Mouse (Mus musculus): ENCODE data around the gene Dct. TPM values are rescaled to one million over a fixed set of nuclear protein-coding genes. Genes with fewer than 3 reads are reported as not detected.
A peak's percentile ranks its signal among the peaks of the same experiment; 100 is the strongest.

Dct gene
- polyA plus RNA-seq, 1 experiment from 2014 or later = 0.84 TPM

GRCm38 (mm10) chr14:118040550-118041250 lies 11.3 kb downstream of the Dct start:
- ATAC-seq (ENCODE audit: low FRiP score) = no peak
- H3K4me1 ChIP-seq = no peaks in the 10 kb centered on the region
- no peaks in the 10 kb centered on the region for H3K36me3 ChIP-seq
- H3K4me2 ChIP-seq = no peak overlapping the region
- no peak overlapping the region for H3K4me3 ChIP-seq (replicated peaks)
- no peak overlapping the region for H3K27ac ChIP-seq (replicated peaks)
- 0 out of 2 replicates have a peak, but pooled peaks cover 4% of the 10 kb centered on the region for H3K27me3 ChIP-seq (replicated peaks)
- WGBS = 64% methylated on average over 7 of the region's 7 CpGs
- no peak overlapping the region for H3K9ac ChIP-seq (replicated peaks)
- no peaks in the 10 kb centered on the region for H3K9me3 ChIP-seq (replicated peaks)

- H3K9me3 ChIP-seq (replicated peaks) = no peaks in the 10 kb centered on the region
- H3K27ac ChIP-seq (replicated peaks) = no peak overlapping the region
- ATAC-seq (ENCODE audit: low FRiP score) = no peak
- H3K4me2 ChIP-seq = no peak overlapping the region
- H3K27me3 ChIP-seq (replicated peaks) = no peaks in the 10 kb centered on the region
- no peaks in the 10 kb centered on the region for H3K4me1 ChIP-seq
- 94% methylated on average over 3 of the region's 3 CpGs for WGBS
- H3K4me3 ChIP-seq (replicated peaks) = no peak overlapping the region
- H3K36me3 ChIP-seq = no peaks in the 10 kb centered on the region
- no peak overlapping the region for H3K9ac ChIP-seq (replicated peaks)
Observed at GRCm38 (mm10) chr14:118039074-118039473, 13.0 kb downstream of the Dct start.

- Histone ChIP-seq H3K4me3 (replicated peaks) (no peak overlapping the region), H3K27ac (replicated peaks) (no peak overlapping the region), H3K36me3 (no peaks in the 10 kb centered on the region), H3K9ac (replicated peaks) (no peak overlapping the region), H3K4me2 (no peak overlapping the region), H3K4me1 (peaks cover 2% of the 10 kb centered on the region), H3K27me3 (replicated peaks) (no peaks in the 10 kb centered on the region), H3K9me3 (replicated peaks) (peaks cover 26% of the 10 kb centered on the region)
- 96% methylated on average over 3 of the region's 3 CpGs for WGBS
- ATAC-seq (ENCODE audit: low FRiP score) = no peak
Observed at GRCm38 (mm10) chr14:118027564-118027963, 24.5 kb downstream of the Dct start.

- H3K4me2 ChIP-seq = peak overlapping the region; percentile 1
- no peak overlapping the region for H3K9ac ChIP-seq (replicated peaks)
- H3K36me3 ChIP-seq = no peaks in the 10 kb centered on the region
- H3K9me3 ChIP-seq (replicated peaks) = no peaks in the 10 kb centered on the region
- no peak overlapping the region for H3K27ac ChIP-seq (replicated peaks)
- H3K4me1 ChIP-seq = peaks cover 12% of the 10 kb centered on the region
- no peaks in the 10 kb centered on the region for H3K27me3 ChIP-seq (replicated peaks)
- peak; percentile 82 for ATAC-seq (ENCODE audit: low FRiP score)
- no peak overlapping the region for H3K4me3 ChIP-seq (replicated peaks)
- 11% methylated on average over 10 of the region's 10 CpGs for WGBS
Observed at GRCm38 (mm10) chr14:118021867-118022543, 30.0 kb downstream of the Dct start.

GRCm38 (mm10) chr14:118019314-118019713 lies 32.7 kb downstream of the Dct start:
- Histone ChIP-seq H3K27ac (replicated peaks) (no peak overlapping the region), H3K9me3 (replicated peaks) (no peaks in the 10 kb centered on the region), H3K27me3 (replicated peaks) (no peaks in the 10 kb centered on the region), H3K9ac (replicated peaks) (no peak overlapping the region), H3K4me2 (no peak overlapping the region), H3K4me1 (peaks cover 12% of the 10 kb centered on the region), H3K4me3 (replicated peaks) (no peak overlapping the region), H3K36me3 (no peaks in the 10 kb centered on the region)
- ATAC-seq (ENCODE audit: low FRiP score) = no peak
- WGBS = 82% methylated on average over 5 of the region's 5 CpGs

- Histone ChIP-seq H3K36me3 (no peaks in the 10 kb centered on the region), H3K4me2 (no peak overlapping the region), H3K9ac (replicated peaks) (no peak overlapping the region), H3K9me3 (replicated peaks) (no peaks in the 10 kb centered on the region), H3K4me1 (no peaks in the 10 kb centered on the region), H3K27me3 (replicated peaks) (no peaks in the 10 kb centered on the region), H3K4me3 (replicated peaks) (no peak overlapping the region), H3K27ac (replicated peaks) (no peak overlapping the region)
- ATAC-seq (ENCODE audit: low FRiP score) = no peak
- WGBS = 53% methylated on average over 8 of the region's 8 CpGs
Observed at GRCm38 (mm10) chr14:118013237-118013636, 38.8 kb downstream of the Dct start.

- ATAC-seq (ENCODE audit: low FRiP score) = no peak
- no peaks in the 10 kb centered on the region for H3K27me3 ChIP-seq (replicated peaks)
- H3K9me3 ChIP-seq (replicated peaks) = no peaks in the 10 kb centered on the region
- H3K27ac ChIP-seq (replicated peaks) = no peak overlapping the region
- no peaks in the 10 kb centered on the region for H3K36me3 ChIP-seq
- 76% methylated on average over 9 of the region's 9 CpGs for WGBS
- no peak overlapping the region for H3K9ac ChIP-seq (replicated peaks)
- H3K4me3 ChIP-seq (replicated peaks) = no peak overlapping the region
- no peaks in the 10 kb centered on the region for H3K4me1 ChIP-seq
- H3K4me2 ChIP-seq = no peak overlapping the region
Observed at GRCm38 (mm10) chr14:118009541-118009940, 42.5 kb downstream of the Dct start.

- Histone ChIP-seq H3K27me3 (replicated peaks) (no peaks in the 10 kb centered on the region), H3K27ac (replicated peaks) (no peak overlapping the region), H3K4me3 (replicated peaks) (no peak overlapping the region), H3K9me3 (replicated peaks) (no peaks in the 10 kb centered on the region), H3K9ac (replicated peaks) (no peak overlapping the region), H3K36me3 (no peaks in the 10 kb centered on the region), H3K4me2 (no peak overlapping the region), H3K4me1 (peaks cover 17% of the 10 kb centered on the region)
- no peak for ATAC-seq (ENCODE audit: low FRiP score)
- WGBS = 12% methylated on average over 5 of the region's 5 CpGs
Observed at GRCm38 (mm10) chr14:118005697-118006096, 46.3 kb downstream of the Dct start.

- H3K27ac ChIP-seq (replicated peaks) = no peak overlapping the region
- H3K4me3 ChIP-seq (replicated peaks) = no peak overlapping the region
- H3K27me3 ChIP-seq (replicated peaks) = 0 out of 2 replicates have a peak, but pooled peaks cover 4% of the 10 kb centered on the region
- no peaks in the 10 kb centered on the region for H3K36me3 ChIP-seq
- no peaks in the 10 kb centered on the region for H3K9me3 ChIP-seq (replicated peaks)
- H3K9ac ChIP-seq (replicated peaks) = no peak overlapping the region
- 92% methylated on average over 10 of the region's 10 CpGs for WGBS
- H3K4me2 ChIP-seq = no peak overlapping the region
- peaks cover 17% of the 10 kb centered on the region for H3K4me1 ChIP-seq
- no peak for ATAC-seq (ENCODE audit: low FRiP score)
Observed at GRCm38 (mm10) chr14:118004434-118004833, 47.6 kb downstream of the Dct start.

GRCm38 (mm10) chr14:117993845-117994244 lies 58.2 kb downstream of the Dct start:
- no peaks in the 10 kb centered on the region for H3K9me3 ChIP-seq (replicated peaks)
- H3K36me3 ChIP-seq = no peaks in the 10 kb centered on the region
- ATAC-seq (ENCODE audit: low FRiP score) = no peak
- WGBS = 90% methylated on average over 6 of the region's 6 CpGs
- no peaks in the 10 kb centered on the region; the same call in 1 of the 2 replicates for H3K27me3 ChIP-seq (replicated peaks)
- H3K4me2 ChIP-seq = no peak overlapping the region
- H3K4me1 ChIP-seq = no peaks in the 10 kb centered on the region
- no peak overlapping the region for H3K4me3 ChIP-seq (replicated peaks)
- H3K9ac ChIP-seq (replicated peaks) = no peak overlapping the region
- no peak overlapping the region for H3K27ac ChIP-seq (replicated peaks)

GRCm38 (mm10) chr14:117992600-117993256 lies 59.3 kb downstream of the Dct start:
- Histone ChIP-seq H3K9me3 (replicated peaks) (no peaks in the 10 kb centered on the region), H3K27me3 (replicated peaks) (no peaks in the 10 kb centered on the region; the same call in 1 of the 2 replicates), H3K9ac (replicated peaks) (no peak overlapping the region), H3K27ac (replicated peaks) (no peak overlapping the region), H3K4me3 (replicated peaks) (no peak overlapping the region), H3K4me2 (no peak overlapping the region), H3K36me3 (no peaks in the 10 kb centered on the region), H3K4me1 (no peaks in the 10 kb centered on the region)
- ATAC-seq (ENCODE audit: low FRiP score) = no peak
- WGBS = 77% methylated on average over 8 of the region's 8 CpGs

GRCm38 (mm10) chr14:117990203-117990602 lies 61.8 kb downstream of the Dct start:
- WGBS = 79% methylated on average over 8 of the region's 8 CpGs

More at GRCm38 (mm10) chr14:117990203-117990602, 61.8 kb downstream of the Dct start:
- Histone ChIP-seq H3K27ac (replicated peaks) (no peak overlapping the region), H3K4me2 (no peak overlapping the region), H3K4me1 (no peaks in the 10 kb centered on the region), H3K9me3 (replicated peaks) (no peaks in the 10 kb centered on the region), H3K9ac (replicated peaks) (no peak overlapping the region), H3K36me3 (no peaks in the 10 kb centered on the region), H3K4me3 (replicated peaks) (no peak overlapping the region), H3K27me3 (replicated peaks) (no peaks in the 10 kb centered on the region; the same call in 1 of the 2 replicates)
- no peak for ATAC-seq (ENCODE audit: low FRiP score)
